In the genomic region with DNA sequence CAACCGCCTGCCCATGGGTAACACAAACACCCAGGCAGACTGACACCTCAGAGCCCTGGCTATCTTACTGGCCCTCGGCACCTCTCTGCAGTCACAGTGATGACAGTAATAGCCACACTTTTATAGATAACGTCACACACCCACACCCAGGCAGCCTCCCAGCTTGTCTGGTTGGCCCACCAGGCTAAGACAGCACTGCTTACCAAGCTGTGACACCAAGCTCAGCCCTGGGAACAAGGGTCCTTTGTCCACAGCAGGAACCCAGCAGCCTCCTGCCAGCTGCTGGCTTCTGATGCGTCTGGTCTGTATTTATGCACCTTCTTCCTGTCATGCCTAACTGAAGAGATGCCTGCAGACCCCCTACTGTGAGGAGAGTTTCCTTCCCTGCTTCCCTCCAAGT, we compare ENCODE assay signal across 12 mouse cellular contexts. TPM values are rescaled to one million over a fixed set of nuclear protein-coding genes. Genes with fewer than 3 reads are reported as not detected.
DNase-seq lines count a peak whose midpoint lies in the region; ATAC-seq lines count a peak whose summit lies in the region.
"Had no signal": no experiment of that assay in that cellular context is flagged by ENCODE, and none has a peak within 500 bp of the region (broad histone marks: within the 10 kb centered on the region; RNA-seq: fewer than 3 reads in every experiment).

No protein-coding gene starts in this region.

- DNase-seq in hindbrain, embryonic 11.5 days (ENCODE audit: low spot score) = peak; percentile 10
- peak; percentile 14 for DNase-seq in ES-CJ7 (ENCODE audit: low read depth, low spot score)
- DNase-seq in Muller cell, postnatal 12 days (ENCODE audit: inconsistent ontology term) = peak; percentile 58
- DNase-seq in embryonic facial prominence, embryonic 14.5 days (ENCODE audit: low spot score) = peak; percentile 36
- DNase-seq in kidney, postnatal 36 days = no peak
- no peak for DNase-seq in cerebellum, postnatal 25 days
- DNase-seq: cerebellum, adult 18-20 months; kidney, adult 9 months had no signal

- no peaks in the 10 kb centered on the region for H3K9me3 ChIP-seq in hindbrain, embryonic 11.5 days (ENCODE audit: control insufficient read depth, low read length)
- H3K9me3 ChIP-seq in hindbrain, embryonic 16.5 days (ENCODE audit: control insufficient read depth, low read length) = no peaks in the 10 kb centered on the region
- H3K9me3 ChIP-seq in embryonic facial prominence, embryonic 14.5 days (ENCODE audit: control insufficient read depth, low read length) = no peaks in the 10 kb centered on the region
- H3K9me3 ChIP-seq: midbrain, embryonic 12.5 days had no signal

- no peak overlapping the region for H3K9ac ChIP-seq in hindbrain, embryonic 11.5 days (ENCODE audit: low read depth, low read length)
- no peak overlapping the region for H3K9ac ChIP-seq in hindbrain, embryonic 16.5 days (ENCODE audit: low read depth, low read length)
- no peak overlapping the region for H3K9ac ChIP-seq in embryonic facial prominence, embryonic 14.5 days (ENCODE audit: low read depth, low read length)
- H3K9ac ChIP-seq: midbrain, embryonic 12.5 days had no signal

- no peak overlapping the region for H3K4me3 ChIP-seq in hindbrain, embryonic 11.5 days (ENCODE audit: low read depth, low read length)
- no peak overlapping the region for H3K4me3 ChIP-seq in hindbrain, embryonic 16.5 days (ENCODE audit: low read length)
- no peak overlapping the region for H3K4me3 ChIP-seq in embryonic facial prominence, embryonic 14.5 days (ENCODE audit: low read depth, low read length)
- H3K4me3 ChIP-seq: midbrain, embryonic 12.5 days had no signal

- WGBS in hindbrain, embryonic 11.5 days = 38% methylated on average over 4 of the region's 4 CpGs
- 47% methylated on average over 4 of the region's 4 CpGs for WGBS in hindbrain, embryonic 16.5 days
- whole genome bisulfite sequencing in embryonic facial prominence, embryonic 14.5 days = 34% methylated on average over 4 of the region's 4 CpGs

- H3K4me1 ChIP-seq in hindbrain, embryonic 11.5 days (replicated peaks; ENCODE audit: control insufficient read depth, insufficient read depth, low read length) = 0 out of 2 replicates have a peak, but pooled peaks cover 2% of the 10 kb centered on the region
- H3K4me1 ChIP-seq in hindbrain, embryonic 16.5 days (ENCODE audit: control insufficient read depth, insufficient read depth, low read depth, low read length) = no peaks in the 10 kb centered on the region; the same call in 1 of the 2 replicates
- peaks cover 27% of the 10 kb centered on the region for H3K4me1 ChIP-seq in embryonic facial prominence, embryonic 14.5 days (ENCODE audit: control insufficient read depth, insufficient read depth, low read length)

- no peak overlapping the region for H3K4me2 ChIP-seq in hindbrain, embryonic 11.5 days (replicated peaks; ENCODE audit: low read depth, low read length)
- no peak overlapping the region for H3K4me2 ChIP-seq in hindbrain, embryonic 16.5 days (ENCODE audit: low read length)
- H3K4me2 ChIP-seq in embryonic facial prominence, embryonic 14.5 days (ENCODE audit: low read depth, low read length) = no peak overlapping the region
- H3K4me2 ChIP-seq: midbrain, embryonic 12.5 days had no signal

- no peaks in the 10 kb centered on the region for H3K36me3 ChIP-seq in hindbrain, embryonic 11.5 days (ENCODE audit: control insufficient read depth, insufficient read depth, low read length)
- no peaks in the 10 kb centered on the region for H3K36me3 ChIP-seq in hindbrain, embryonic 16.5 days (ENCODE audit: control insufficient read depth, insufficient read depth, low read length)
- H3K36me3 ChIP-seq in embryonic facial prominence, embryonic 14.5 days (ENCODE audit: control insufficient read depth, insufficient read depth, low read length) = no peaks in the 10 kb centered on the region
- H3K36me3 ChIP-seq: midbrain, embryonic 12.5 days had no signal

- ATAC-seq in hindbrain, embryonic 11.5 days (ENCODE audit: low FRiP score) = no peak
- no peak for ATAC-seq in hindbrain, embryonic 16.5 days
- ATAC-seq in embryonic facial prominence, embryonic 14.5 days (ENCODE audit: low read depth) = no peak; the same call in 1 of the 2 replicates
- ATAC-seq: lung, postnatal 0 days had no signal

- no peak overlapping the region for H3K27ac ChIP-seq in hindbrain, embryonic 11.5 days (ENCODE audit: low read depth, low read length)
- no peak overlapping the region for H3K27ac ChIP-seq in hindbrain, embryonic 16.5 days (ENCODE audit: low read depth, low read length)
- H3K27ac ChIP-seq in embryonic facial prominence, embryonic 14.5 days (replicated peaks; ENCODE audit: low read depth, low read length) = no peak overlapping the region
- H3K27ac ChIP-seq: midbrain, embryonic 12.5 days had no signal

- no peaks in the 10 kb centered on the region for H3K27me3 ChIP-seq in hindbrain, embryonic 11.5 days (ENCODE audit: control insufficient read depth, insufficient read depth, low read length)
- H3K27me3 ChIP-seq in hindbrain, embryonic 16.5 days (replicated peaks; ENCODE audit: control insufficient read depth, insufficient read depth, low read length) = no peaks in the 10 kb centered on the region
- H3K27me3 ChIP-seq in embryonic facial prominence, embryonic 14.5 days (replicated peaks; ENCODE audit: control insufficient read depth, insufficient read depth, low read length) = no peaks in the 10 kb centered on the region
- H3K27me3 ChIP-seq: CH12.LX; midbrain, embryonic 12.5 days had no signal

RNA-seq across cellular contexts. Expression of a gene that starts 38.3 kb away (rescaled TPM):
- polyA plus RNA-seq in hindbrain, embryonic 11.5 days (2014; fragmentation: Nextera tagmentation; extraction: Ambion mirVana) = 14.7 and 15.1 TPM in 2 replicates
- 12.0 and 13.2 TPM in 2 replicates for polyA plus RNA-seq in hindbrain, embryonic 16.5 days (2015; fragmentation: Nextera tagmentation; extraction: Ambion mirVana)
- 11.8 and 13.4 TPM in 2 replicates for polyA plus RNA-seq in embryonic facial prominence, embryonic 14.5 days (2014; fragmentation: Nextera tagmentation; extraction: Ambion mirVana)

RNA-seq across cellular contexts. Expression of a gene that starts 46.2 kb away (rescaled TPM):
- polyA plus RNA-seq in hindbrain, embryonic 11.5 days (2014; fragmentation: Nextera tagmentation; extraction: Ambion mirVana) = 7.8 and 9.3 TPM in 2 replicates
- polyA plus RNA-seq in hindbrain, embryonic 16.5 days (2015; fragmentation: Nextera tagmentation; extraction: Ambion mirVana) = 6.2 and 6.4 TPM in 2 replicates
- polyA plus RNA-seq in embryonic facial prominence, embryonic 14.5 days (2014; fragmentation: Nextera tagmentation; extraction: Ambion mirVana) = 6.6 and 7.1 TPM in 2 replicates

RNA-seq across cellular contexts. Expression of a gene that starts 58.5 kb away (rescaled TPM):
- 4.7 and 6.2 TPM in 2 replicates for polyA plus RNA-seq in hindbrain, embryonic 11.5 days (2014; fragmentation: Nextera tagmentation; extraction: Ambion mirVana)
- 17.3 and 25.5 TPM in 2 replicates for polyA plus RNA-seq in hindbrain, embryonic 16.5 days (2015; fragmentation: Nextera tagmentation; extraction: Ambion mirVana)
- polyA plus RNA-seq in embryonic facial prominence, embryonic 14.5 days (2014; fragmentation: Nextera tagmentation; extraction: Ambion mirVana) = 42.5 and 46.4 TPM in 2 replicates

Comparison
In these comparisons a context has a peak if more than half of its experiments do, and no peak if none do; other contexts are left out.
1. DNase-seq: peak in hindbrain, embryonic 11.5 days (single experiment), ES-CJ7 (single experiment), Muller cell, postnatal 12 days (single experiment) and embryonic facial prominence, embryonic 14.5 days (single experiment); none in kidney, postnatal 36 days (0 of 2) and cerebellum, postnatal 25 days (0 of 2).